Mouse (Mus musculus): ENCODE measurements at regions not wholly inside any gene's neighbourhood (a gene's known extent, or its start where the extent isn't known, plus 50 kb on each side); places are given as distances from the start of the nearest gene placed in this dataset.
"Not testable (repeated sequence)": the region's sequence is repeated elsewhere in the genome, so short reads cannot be mapped to it uniquely, and the experiment has no call there.

- DNase-seq (ENCODE audit: low spot score in 2 of 2), result peak; percentile 25 to 73
Observed at GRCm38 (mm10) chr3:80079801-80080418, 195.6 kb downstream of the Fam198b start.

- no peak for DNase-seq (ENCODE audit: low spot score in 2 of 2)
Observed at GRCm38 (mm10) chr3:80081210-80081609, 196.9 kb downstream of the Fam198b start.

GRCm38 (mm10) chr3:80082780-80083519 lies 198.6 kb downstream of the Fam198b start:
- DNase-seq (ENCODE audit: low spot score in 2 of 2), result no peak

GRCm38 (mm10) chr3:80084168-80084567 lies 199.8 kb downstream of the Fam198b start:
- DNase-seq (ENCODE audit: low spot score in 2 of 2), result no peak

GRCm38 (mm10) chr3:80099625-80100024 lies 215.3 kb downstream of the Fam198b start:
- peak in 1 of 2 experiments; percentile 11 for DNase-seq (ENCODE audit: low spot score in 2 of 2)

- no peak for DNase-seq (ENCODE audit: low spot score in 2 of 2)
Observed at GRCm38 (mm10) chr3:80120177-80120736, 235.9 kb downstream of the Fam198b start.

GRCm38 (mm10) chr3:80123666-80124065 lies 239.3 kb downstream of the Fam198b start:
- DNase-seq (ENCODE audit: low spot score in 2 of 2), result no peak

GRCm38 (mm10) chr3:80124621-80125020 lies 240.3 kb downstream of the Fam198b start:
- no peak for DNase-seq (ENCODE audit: low spot score in 2 of 2)

GRCm38 (mm10) chr3:80141697-80142096 lies 257.4 kb downstream of the Fam198b start:
- DNase-seq (ENCODE audit: low spot score in 2 of 2), result no peak

GRCm38 (mm10) chr3:80160473-80160872 lies 276.1 kb downstream of the Fam198b start:
- DNase-seq (ENCODE audit: low spot score in 2 of 2), result no peak

GRCm38 (mm10) chr3:80181749-80182148 lies 297.4 kb downstream of the Fam198b start:
- no peak for DNase-seq (ENCODE audit: low spot score in 2 of 2)

GRCm38 (mm10) chr3:80182161-80182560 lies 297.8 kb downstream of the Fam198b start:
- not testable (repeated sequence) for DNase-seq (ENCODE audit: low spot score in 2 of 2)

- no peak for DNase-seq (ENCODE audit: low spot score in 2 of 2)
Observed at GRCm38 (mm10) chr3:80187406-80187805, 303.1 kb downstream of the Fam198b start.

- no peak for DNase-seq (ENCODE audit: low spot score in 2 of 2)
Observed at GRCm38 (mm10) chr3:80200904-80201303, 316.6 kb downstream of the Fam198b start.

GRCm38 (mm10) chr3:80204821-80205220 lies 320.5 kb downstream of the Fam198b start:
- no peak for DNase-seq (ENCODE audit: low spot score in 2 of 2)

- no peak for DNase-seq (ENCODE audit: low spot score in 2 of 2)
Observed at GRCm38 (mm10) chr3:80205351-80205750, 321.0 kb downstream of the Fam198b start.

GRCm38 (mm10) chr3:80207022-80207421 lies 322.7 kb downstream of the Fam198b start:
- DNase-seq (ENCODE audit: low spot score in 2 of 2), result no peak

GRCm38 (mm10) chr3:80208028-80208427 lies 323.7 kb downstream of the Fam198b start:
- DNase-seq (ENCODE audit: low spot score in 2 of 2), result no peak

GRCm38 (mm10) chr3:80209596-80209995 lies 325.3 kb downstream of the Fam198b start:
- no peak for DNase-seq (ENCODE audit: low spot score in 2 of 2)

GRCm38 (mm10) chr3:80211323-80212109 lies 327.2 kb downstream of the Fam198b start:
- no peak for DNase-seq (ENCODE audit: low spot score in 2 of 2)

- no peak for DNase-seq (ENCODE audit: low spot score in 2 of 2)
Observed at GRCm38 (mm10) chr3:80248611-80249010, 364.3 kb downstream of the Fam198b start.

GRCm38 (mm10) chr3:80249974-80250373 lies 365.6 kb downstream of the Fam198b start:
- DNase-seq (ENCODE audit: low spot score in 2 of 2), result no peak
